ENCODE assay signal across 11 mouse cellular contexts in genomic region chr2:106527008-106527407, GRCm38 (mm10).
A peak's percentile ranks its signal among the peaks of the same experiment; 100 is the strongest.
DNase-seq lines count a peak whose midpoint lies in the region; ATAC-seq and TF ChIP-seq lines count a peak whose summit lies in the region.
"Had no signal": no experiment of that assay in that cellular context is flagged by ENCODE, and none has a peak within 500 bp of the region (broad histone marks: within the 10 kb centered on the region; RNA-seq: fewer than 3 reads in every experiment).

No protein-coding gene starts in this region.

- H3K4me1 ChIP-seq in kidney, embryonic 15.5 days, result peaks cover 9% of the 10 kb centered on the region
- H3K4me1 ChIP-seq in forebrain, embryonic 15.5 days, result no peaks in the 10 kb centered on the region
- 0 out of 2 replicates have a peak, but pooled peaks cover 5% of the 10 kb centered on the region for H3K4me1 ChIP-seq in limb, embryonic 14.5 days (ENCODE audit: control insufficient read depth, insufficient read depth, low read length)
- H3K4me1 ChIP-seq: megakaryocyte, embryonic 14.5 days had no signal

- no peak for TF ChIP-seq POLR2A in brain, embryonic 14.5 days (IDR thresholded peaks at IDR 0.05; ENCODE audit: borderline replicate concordance, extremely low read depth, insufficient read depth, insufficient read length, poor library complexity, severe bottlenecking)
- no peak for TF ChIP-seq POLR2A in limb, embryonic 14.5 days (IDR thresholded peaks at IDR 0.05; ENCODE audit: borderline replicate concordance, extremely low read depth, insufficient read depth, insufficient read length)

- peak; percentile 44; the same call in 1 of the 2 replicates for ATAC-seq in kidney, embryonic 15.5 days (replicated peaks; ENCODE audit: low FRiP score)
- ATAC-seq in forebrain, embryonic 15.5 days (replicated peaks), result peak; percentile 87
- ATAC-seq in limb, embryonic 14.5 days (ENCODE audit: low FRiP score, low read depth), result peak; percentile 88
- no peak for ATAC-seq in granulocyte monocyte progenitor cell, adult 5-6 weeks (replicated peaks; ENCODE audit: poor library complexity, severe bottlenecking)

- no peak overlapping the region for H3K9ac ChIP-seq in kidney, embryonic 15.5 days
- no peak overlapping the region for H3K9ac ChIP-seq in forebrain, embryonic 15.5 days (replicated peaks)
- no peak overlapping the region for H3K9ac ChIP-seq in limb, embryonic 14.5 days (ENCODE audit: low read depth, low read length, severe bottlenecking)

- H3K36me3 ChIP-seq in kidney, embryonic 15.5 days, result no peaks in the 10 kb centered on the region
- H3K36me3 ChIP-seq in forebrain, embryonic 15.5 days, result no peaks in the 10 kb centered on the region
- no peaks in the 10 kb centered on the region for H3K36me3 ChIP-seq in limb, embryonic 14.5 days (ENCODE audit: control insufficient read depth, insufficient read depth, low read length)

- no peak for DNase-seq in kidney, postnatal 36 days
- peak; percentile 89 for DNase-seq in brain, embryonic 14.5 days (ENCODE audit: low read depth)
- peak; percentile 73 for DNase-seq in limb, embryonic 14.5 days (ENCODE audit: low spot score)
- DNase-seq in left cerebral cortex, adult 18-20 months (ENCODE audit: low spot score in 2 of 2), result no peak
- DNase-seq in layer of hippocampus, postnatal 10 days (ENCODE audit: low spot score in 2 of 2), result no peak
- DNase-seq: cerebellum, adult 11-12 months; thymus, adult 2 months had no signal

- H3K4me2 ChIP-seq in kidney, embryonic 15.5 days, result no peak overlapping the region
- H3K4me2 ChIP-seq in forebrain, embryonic 15.5 days (replicated peaks), result no peak overlapping the region
- H3K4me2 ChIP-seq in limb, embryonic 14.5 days (replicated peaks; ENCODE audit: low read depth, low read length, severe bottlenecking), result no peak overlapping the region

- H3K27me3 ChIP-seq in kidney, embryonic 15.5 days, result no peaks in the 10 kb centered on the region
- no peaks in the 10 kb centered on the region for H3K27me3 ChIP-seq in forebrain, embryonic 15.5 days
- no peaks in the 10 kb centered on the region for H3K27me3 ChIP-seq in limb, embryonic 14.5 days (ENCODE audit: control insufficient read depth, insufficient read depth, low read length)
- H3K27me3 ChIP-seq: megakaryocyte, embryonic 14.5 days had no signal

- 64% methylated on average over 2 of the region's 2 CpGs for WGBS in kidney, embryonic 15.5 days
- 38% methylated on average over 2 of the region's 2 CpGs for WGBS in forebrain, embryonic 15.5 days
- WGBS in limb, embryonic 14.5 days, result 48% methylated on average over 2 of the region's 2 CpGs

- H3K27ac ChIP-seq in kidney, embryonic 15.5 days, result no peak overlapping the region; the same call in 1 of the 2 replicates
- H3K27ac ChIP-seq in forebrain, embryonic 15.5 days (replicated peaks), result no peak overlapping the region
- peak overlapping the region; percentile 75 for H3K27ac ChIP-seq in limb, embryonic 14.5 days (replicated peaks; ENCODE audit: low read depth, low read length)

- no peak for TF ChIP-seq CTCF in brain, embryonic 14.5 days (IDR thresholded peaks at IDR 0.05; ENCODE audit: borderline replicate concordance, extremely low read depth, insufficient read depth, insufficient read length)

- no peak overlapping the region for H3K4me3 ChIP-seq in kidney, embryonic 15.5 days (replicated peaks)
- no peak overlapping the region for H3K4me3 ChIP-seq in forebrain, embryonic 15.5 days
- H3K4me3 ChIP-seq in limb, embryonic 14.5 days (replicated peaks; ENCODE audit: low read length), result no peak overlapping the region
- H3K4me3 ChIP-seq: megakaryocyte, embryonic 14.5 days had no signal

- no peaks in the 10 kb centered on the region for H3K9me3 ChIP-seq in kidney, embryonic 15.5 days (replicated peaks)
- no peaks in the 10 kb centered on the region for H3K9me3 ChIP-seq in forebrain, embryonic 15.5 days
- H3K9me3 ChIP-seq in limb, embryonic 14.5 days (ENCODE audit: control insufficient read depth, low read length), result no peaks in the 10 kb centered on the region
- H3K9me3 ChIP-seq: megakaryocyte, embryonic 14.5 days had no signal

Comparison
In these comparisons a context has a peak if more than half of its experiments do, and no peak if none do; other contexts are left out.
1. DNase-seq: peak in brain, embryonic 14.5 days (single experiment) and limb, embryonic 14.5 days (single experiment); none in kidney, postnatal 36 days (0 of 2), left cerebral cortex, adult 18-20 months (0 of 2) and layer of hippocampus, postnatal 10 days (0 of 2).